Mouse (Mus musculus) thymus, adult 2 months (tissue): ENCODE measurements around the gene Dapk1. TPM values are rescaled to one million over a fixed set of nuclear protein-coding genes. Genes with fewer than 3 reads are reported as not detected.
A peak's percentile ranks its signal among the peaks of the same experiment; 100 is the strongest.
"Not testable (repeated sequence)": the region's sequence is repeated elsewhere in the genome, so short reads cannot be mapped to it uniquely, and the experiment has no call there.

Experiments
- DNase-seq: peaks from one replicate; pipeline ENCODE4 v3.0.0; 2021
- H3K27ac ChIP-seq: fragments of 200-500 bp; 2 replicates; pipeline ENCODE4 v1.5.1; 2012; ENCODE audit warnings: low read length, control low read depth; ENCODE audit not compliant: control insufficient read depth, insufficient read depth
- H3K27me3 ChIP-seq: fragments of 200-500 bp; 2 replicates; pipeline ENCODE4 v1.6.1; 2012; ENCODE audit warnings: mild to moderate bottlenecking, low read length, moderate library complexity, mixed read lengths; ENCODE audit not compliant: control insufficient read depth, insufficient read depth
- H3K36me3 ChIP-seq: fragments of 200-500 bp; 2 replicates; pipeline ENCODE4 v1.6.1; 2012; ENCODE audit warnings: mild to moderate bottlenecking, low read length, moderate library complexity; ENCODE audit not compliant: control insufficient read depth, insufficient read depth
- H3K4me1 ChIP-seq: fragments of 200-500 bp; replicated peaks from 2 replicates; pipeline ENCODE4 v1.6.1; 2012; ENCODE audit warnings: low read length; ENCODE audit not compliant: control insufficient read depth, insufficient read depth
- H3K4me3 ChIP-seq: fragments of 200-500 bp; 2 replicates; pipeline ENCODE4 v1.5.1; 2012; ENCODE audit warnings: mild to moderate bottlenecking, low read length, control low read depth, moderate library complexity; ENCODE audit not compliant: control insufficient read depth, insufficient read depth
- CTCF ChIP-seq: fragments of 200-500 bp; IDR thresholded peaks from 2 replicates; pipeline ENCODE4 v1.5.1; 2012; ENCODE audit warnings: mild to moderate bottlenecking, control low read depth, low read length, moderate library complexity, borderline replicate concordance; ENCODE audit not compliant: control insufficient read depth, poor library complexity, insufficient read depth; ENCODE audit errors: extremely low read depth
- POLR2A ChIP-seq: fragments of 200-500 bp; IDR thresholded peaks from 2 replicates; pipeline ENCODE4 v1.6.1; 2012; ENCODE audit warnings: mild to moderate bottlenecking, low read length, control low read depth, moderate library complexity; ENCODE audit not compliant: control insufficient read depth, poor library complexity, insufficient read depth; ENCODE audit errors: extremely low read depth
- WGBS: fragments of 180-500 bp; shearing (Covaris S2); methylation state at CpG from one replicate; pipeline ENCODE4 v1.1.7; 2018; 5-methylcytosine and 5-hydroxymethylcytosine counted together
- polyA plus RNA-seq: library from polyadenylated mRNA; depleted of rRNA; stranded (reverse); fragments of >200 nt; gene quantifications from 2 replicates; pipeline ENCODE4 v1.2.3, GENCODE M21; 2012

Dapk1 gene
- polyA plus RNA-seq, 1 experiment: 45.2 TPM

DNA sequence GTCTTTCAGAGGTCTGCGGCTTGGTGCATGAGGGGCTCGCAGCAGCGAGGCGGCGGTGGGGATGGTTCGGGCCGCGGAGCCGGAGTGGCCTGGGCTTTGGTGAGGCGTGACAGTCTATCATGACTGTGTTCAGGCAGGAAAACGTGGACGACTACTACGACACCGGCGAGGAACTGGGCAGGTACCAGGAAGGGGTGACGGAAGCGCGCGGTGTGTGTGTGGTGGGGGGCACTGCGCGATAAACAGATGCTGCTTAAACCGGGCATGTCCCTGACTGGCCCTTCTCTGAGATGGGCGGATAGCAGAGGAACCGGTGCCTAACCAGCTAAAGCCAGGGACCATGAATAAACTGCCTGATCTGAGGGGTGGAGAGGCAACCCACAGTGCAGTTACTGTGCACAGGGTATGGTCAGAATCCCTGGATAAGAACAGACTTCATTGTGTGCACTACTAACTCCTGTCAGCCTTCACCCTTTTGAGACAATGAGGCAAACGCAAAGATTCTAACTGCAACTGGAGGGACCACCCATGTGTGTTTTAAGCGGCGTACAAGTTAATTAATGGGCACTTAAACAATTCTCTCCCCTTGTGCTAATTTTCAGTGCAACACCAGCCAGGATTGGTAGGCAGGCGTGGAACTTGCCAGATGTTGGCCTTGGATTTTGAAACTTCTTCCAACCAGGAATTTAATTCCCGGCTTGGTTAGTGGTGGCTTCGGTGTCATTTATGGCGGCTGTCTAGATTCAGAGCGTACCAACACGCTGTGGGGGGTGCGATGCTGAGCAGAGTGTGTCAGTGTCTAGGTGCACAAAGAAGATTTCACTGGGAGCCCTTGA is 887 bp downstream of the Dapk1 start:
- Histone ChIP-seq H3K4me1 (peaks cover 20% of the 10 kb centered on the region), H3K4me3 (peak overlapping the region; percentile 70), H3K27ac (peak overlapping the region; percentile 60), H3K27me3 (no peaks in the 10 kb centered on the region), H3K36me3 (no peaks in the 10 kb centered on the region)
- TF ChIP-seq CTCF: no peak
- peak; percentile 35; the same call in 1 of the 2 replicates for TF ChIP-seq POLR2A
- WGBS: 24% methylated on average over 34 of the region's 34 CpGs
- DNase-seq: peak; percentile 55

GRCm38 (mm10) chr13:60603252-60603562 is 1.5 kb downstream of the Dapk1 start:
- H3K4me3 ChIP-seq: no peak overlapping the region
- WGBS: 85% methylated on average over 5 of the region's 5 CpGs
- TF ChIP-seq POLR2A (no peak), CTCF (no peak)

GRCm38 (mm10) chr13:60607411-60607810 is 5.7 kb downstream of the Dapk1 start:
- no peak overlapping the region for H3K4me3 ChIP-seq
- no peaks in the 10 kb centered on the region for H3K36me3 ChIP-seq
- 94% methylated on average over 8 of the region's 8 CpGs for WGBS
- H3K27me3 ChIP-seq: no peaks in the 10 kb centered on the region
- DNase-seq: no peak
- H3K27ac ChIP-seq: no peak overlapping the region
- TF ChIP-seq POLR2A (no peak), CTCF (no peak)
- H3K4me1 ChIP-seq: peaks cover 48% of the 10 kb centered on the region

More at GRCm38 (mm10) chr13:60603252-60603562, 1.5 kb downstream of the Dapk1 start:
- Histone ChIP-seq H3K27me3 (no peaks in the 10 kb centered on the region), H3K4me1 (peaks cover 23% of the 10 kb centered on the region), H3K36me3 (no peaks in the 10 kb centered on the region), H3K27ac (peak overlapping the region; percentile 11; the same call in 1 of the 2 replicates)
- DNase-seq: no peak

DNA sequence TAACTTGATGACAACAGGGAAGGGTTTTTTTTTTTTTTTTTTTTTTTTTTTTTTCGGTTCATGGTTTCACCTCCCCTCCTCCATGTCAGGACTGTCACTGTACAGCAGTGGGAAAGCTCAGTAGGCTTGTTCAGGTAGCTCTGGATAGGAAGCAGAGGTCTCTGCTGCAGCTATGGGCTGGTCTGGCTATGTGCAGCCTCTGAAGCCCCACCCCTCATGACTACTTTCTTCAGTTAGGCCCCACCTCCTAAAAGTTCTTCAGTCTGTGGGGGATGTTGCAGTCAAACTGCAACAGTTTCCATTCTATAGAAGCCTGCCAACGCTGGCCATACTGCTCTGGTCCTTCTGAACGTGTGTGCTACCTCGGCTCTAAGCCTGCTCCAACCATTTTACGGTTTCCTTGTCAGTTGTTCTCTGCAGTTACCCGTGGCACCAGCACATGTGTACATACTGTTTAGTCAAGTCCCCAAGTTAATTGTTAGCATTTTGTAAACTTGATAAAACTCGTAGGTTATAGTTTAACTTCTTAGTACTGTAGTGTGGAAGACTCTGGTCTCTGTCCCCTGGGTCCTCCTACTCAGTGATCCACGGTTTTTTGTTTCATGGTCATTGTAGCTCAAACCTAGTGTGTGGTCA is 6.8 kb downstream of the Dapk1 start:
- DNase-seq: peak; percentile 14
- H3K4me1 ChIP-seq: peaks cover 52% of the 10 kb centered on the region
- no peak overlapping the region for H3K27ac ChIP-seq
- WGBS: 66% methylated on average over 8 of the region's 8 CpGs
- no peaks in the 10 kb centered on the region for H3K36me3 ChIP-seq
- no peaks in the 10 kb centered on the region for H3K27me3 ChIP-seq
- TF ChIP-seq POLR2A: no peak
- no peak for TF ChIP-seq CTCF
- no peak overlapping the region for H3K4me3 ChIP-seq

GRCm38 (mm10) chr13:60609234-60609633 is 7.5 kb downstream of the Dapk1 start:
- no peak overlapping the region for H3K4me3 ChIP-seq
- peaks cover 58% of the 10 kb centered on the region for H3K4me1 ChIP-seq
- H3K36me3 ChIP-seq: no peaks in the 10 kb centered on the region
- WGBS: 92% methylated on average over 4 of the region's 4 CpGs
- no peaks in the 10 kb centered on the region for H3K27me3 ChIP-seq
- H3K27ac ChIP-seq: no peak overlapping the region
- no peak for DNase-seq
- TF ChIP-seq CTCF (no peak), POLR2A (no peak)

GRCm38 (mm10) chr13:60610558-60610957 is 8.8 kb downstream of the Dapk1 start:
- Histone ChIP-seq H3K4me1 (peaks cover 68% of the 10 kb centered on the region), H3K36me3 (no peaks in the 10 kb centered on the region), H3K4me3 (no peak overlapping the region), H3K27ac (peak overlapping the region; percentile 29; the same call in 1 of the 2 replicates), H3K27me3 (no peaks in the 10 kb centered on the region)
- TF ChIP-seq POLR2A (no peak), CTCF (no peak)
- no peak for DNase-seq
- WGBS: 65% methylated on average over 6 of the region's 6 CpGs

DNA sequence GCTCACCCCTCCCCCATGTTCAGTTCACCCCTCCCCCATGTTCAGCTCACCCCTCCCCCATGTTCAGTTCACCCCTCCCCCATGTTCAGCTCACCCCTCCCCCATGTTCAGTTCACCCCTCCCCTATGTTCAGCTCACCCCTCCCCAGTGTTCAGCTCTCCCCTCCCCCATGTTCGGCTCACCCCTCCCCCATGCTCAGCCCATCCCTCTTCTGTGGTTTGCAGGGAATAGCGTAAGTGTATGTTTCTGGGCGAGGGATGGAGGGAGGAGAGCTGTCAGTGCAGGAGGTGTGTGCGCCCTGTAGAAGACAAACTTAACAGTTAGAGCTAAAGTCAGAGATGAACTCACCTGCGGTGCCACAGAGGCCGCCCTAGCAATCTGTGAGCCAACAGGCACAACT is 9.2 kb downstream of the Dapk1 start:
- not testable (repeated sequence) for H3K27me3 ChIP-seq, H3K4me3 ChIP-seq, H3K36me3 ChIP-seq
- peaks cover 65% of the 10 kb centered on the region for H3K4me1 ChIP-seq
- 35% methylated on average over 6 of the region's 6 CpGs for WGBS
- peak overlapping the region; percentile 78 for H3K27ac ChIP-seq
- DNase-seq: peak; percentile 11
